Mouse (Mus musculus) testis, adult 2 months (tissue): ENCODE measurements around the gene Ptp4a2.

ENCODE experiments used
- CTCF ChIP-seq: fragments of 200-500 bp; IDR thresholded peaks from 2 replicates; pipeline ENCODE4 v1.5.1; 2012; ENCODE audit warnings: low read depth, mild to moderate bottlenecking, inconsistent platforms, low read length, moderate library complexity; ENCODE audit not compliant: control insufficient read depth, insufficient read depth, insufficient replicate concordance
- POLR2A ChIP-seq: fragments of 200-500 bp; IDR thresholded peaks from 2 replicates; pipeline ENCODE4 v1.6.1; 2012; ENCODE audit warnings: low read depth, mild to moderate bottlenecking, inconsistent platforms, low read length, moderate library complexity; ENCODE audit not compliant: control insufficient read depth

DNA sequence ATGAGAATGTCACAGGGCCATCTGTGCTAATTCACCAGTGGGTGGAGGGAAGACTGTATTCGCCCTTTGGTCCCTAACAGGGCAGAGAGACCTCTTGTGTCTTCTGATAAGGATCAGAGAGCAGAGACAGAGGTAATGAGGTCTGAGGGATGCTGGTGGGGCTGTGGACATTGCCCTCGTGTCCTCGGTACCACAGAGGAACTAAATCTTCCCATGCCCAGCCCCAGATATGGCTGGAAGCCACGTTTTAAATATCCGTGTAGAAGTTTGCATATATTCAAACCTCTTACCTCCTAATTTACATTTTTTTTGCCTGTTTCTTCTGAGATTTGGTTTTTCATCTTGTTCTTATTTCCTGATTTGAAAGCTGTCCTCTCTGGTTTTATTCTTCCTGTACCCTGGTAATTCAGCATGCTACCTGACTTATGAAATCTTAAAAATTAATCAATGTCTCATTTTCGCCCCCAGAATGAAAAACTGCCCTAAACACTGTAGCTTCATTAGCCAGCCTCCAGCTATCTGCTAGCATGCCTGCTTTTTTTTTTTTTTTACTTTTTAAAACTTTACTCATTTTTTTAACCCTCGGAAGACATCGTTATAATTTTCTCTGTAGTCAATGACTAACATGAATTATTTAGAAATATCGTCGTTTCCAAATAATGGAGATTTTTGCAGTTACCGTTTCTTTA, 67.1 kb downstream of the Ptp4a2 start:
- no peak for TF ChIP-seq CTCF
- TF ChIP-seq POLR2A = no peak
